Mouse (Mus musculus) limb, embryonic 12.5 days (tissue): Measurements from ENCODE around the gene Chat. TPM values are rescaled to one million over a fixed set of nuclear protein-coding genes. Genes with fewer than 3 reads are reported as not detected.
A peak's percentile ranks its signal among the peaks of the same experiment; 100 is the strongest.

Experiments used
- ATAC-seq: fragments of 200-750 bp; cut with Nextera tagmentation; 2 replicates; pipeline ENCODE4 v1.8.0; 2017; ENCODE audit warnings: low read depth, moderate TSS enrichment; ENCODE audit not compliant: insufficient number of reproducible peaks, insufficient read depth, low FRiP score, low TSS enrichment
- H3K27ac ChIP-seq: fragments of 300-500 bp; sonication (generic); 2 replicates; pipeline ENCODE4 v1.5.1; 2016; ENCODE audit warnings: mild to moderate bottlenecking, moderate library complexity
- H3K27me3 ChIP-seq: fragments of 300-500 bp; sonication (generic); 2 replicates; pipeline ENCODE4 v1.6.1; 2016; ENCODE audit warnings: mild to moderate bottlenecking, moderate library complexity
- H3K36me3 ChIP-seq: fragments of 300-500 bp; sonication (generic); 2 replicates; pipeline ENCODE4 v1.6.1; 2016; ENCODE audit warnings: mild to moderate bottlenecking, moderate library complexity
- H3K4me1 ChIP-seq: fragments of 300-500 bp; sonication (generic); replicated peaks from 2 replicates; pipeline ENCODE4 v1.6.1; 2016
- H3K4me2 ChIP-seq: fragments of 300-500 bp; sonication (generic); 2 replicates; pipeline ENCODE4 v1.6.1; 2016; ENCODE audit warnings: mild to moderate bottlenecking, moderate library complexity
- H3K4me3 ChIP-seq: fragments of 300-500 bp; sonication (generic); replicated peaks from 2 replicates; pipeline ENCODE4 v1.5.1; 2016; ENCODE audit warnings: mild to moderate bottlenecking
- H3K9ac ChIP-seq: fragments of 300-500 bp; sonication (generic); replicated peaks from 2 replicates; pipeline ENCODE4 v1.6.1; 2016; ENCODE audit warnings: mild to moderate bottlenecking, moderate library complexity
- H3K9me3 ChIP-seq: fragments of 300-500 bp; sonication (generic); 2 replicates; pipeline ENCODE4 v1.6.1; 2016; ENCODE audit warnings: mild to moderate bottlenecking, moderate library complexity
- WGBS: fragments of 180-500 bp; shearing (Covaris S2); methylation state at CpG from one replicate; pipeline ENCODE4 v1.1.7; 2016; 5-methylcytosine and 5-hydroxymethylcytosine counted together
- polyA plus RNA-seq: library from polyadenylated mRNA; unstranded; fragments of >200 nt; fragmentation: Nextera tagmentation; extraction: Ambion mirVana; gene quantifications from 2 replicates; pipeline ENCODE4 v1.2.1, GENCODE M21; 2016

Gene Chat
- not detected in 2 replicates for polyA plus RNA-seq

DNA sequence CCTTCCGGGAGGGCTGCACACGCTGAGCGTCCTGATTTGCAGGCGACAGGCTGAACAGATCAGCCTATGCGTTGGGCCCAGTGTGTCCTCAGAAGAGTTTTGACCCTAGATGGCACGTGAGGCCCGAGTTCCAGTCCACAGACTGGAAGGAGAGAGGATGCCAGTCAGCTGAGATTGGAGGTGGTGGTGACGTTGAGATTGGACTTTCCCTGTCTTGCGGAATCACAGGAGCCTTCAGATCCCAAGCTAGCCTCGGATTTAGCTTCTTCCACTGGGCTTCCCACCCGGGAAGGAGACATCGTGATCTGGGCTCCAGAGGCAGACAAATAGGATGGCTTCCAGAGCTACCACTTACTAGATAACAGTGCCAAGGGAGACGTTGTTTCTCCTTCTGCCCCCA, at the start of gene Chat:
Chat (minus strand) TSS at position 101 of the 400 bp plus-strand sequence.
- no peak within 1 kb of the TSS for H3K9ac ChIP-seq

DNA sequence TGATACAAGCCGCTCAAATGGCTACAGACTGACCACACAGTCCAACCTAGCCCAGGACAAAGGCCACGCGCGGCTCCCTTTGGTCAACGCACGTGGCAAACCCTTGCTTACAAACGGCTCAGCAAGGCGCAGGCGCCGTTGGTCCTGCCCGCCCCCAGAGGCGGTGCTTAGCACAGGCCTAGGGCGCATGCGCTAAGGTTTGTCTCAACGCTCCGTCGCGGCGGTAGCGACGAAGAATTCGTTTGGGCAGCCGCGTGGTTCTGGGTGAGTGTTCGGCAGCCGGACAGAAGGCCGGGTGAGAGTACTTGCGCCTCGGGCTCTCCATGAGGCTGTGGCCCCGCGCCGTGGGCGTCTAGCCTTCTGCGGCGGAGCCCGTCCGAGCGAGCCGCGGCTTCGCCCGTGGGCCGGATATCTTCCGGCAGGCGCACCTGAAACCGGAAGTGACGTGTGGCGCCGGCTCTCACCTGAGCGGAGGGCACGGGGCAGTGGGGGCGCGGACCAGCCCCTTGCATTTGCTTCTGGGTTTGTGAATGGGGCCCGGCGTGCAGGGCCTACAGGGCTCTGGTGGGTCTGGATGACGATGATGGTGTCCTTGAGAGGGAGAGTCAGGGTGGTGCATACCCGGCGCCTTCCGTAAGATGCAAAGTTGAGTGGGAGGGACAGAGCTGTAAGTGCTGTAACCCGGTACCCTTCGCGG, 47.7 kb upstream of the Chat start, which contains the start of gene Ercc6:
Ercc6 (plus strand) TSS at position 186 of the 697 bp plus-strand sequence.
- Histone ChIP-seq H3K4me1 (peaks cover 10% of the 10 kb centered on the region), H3K4me2 (peak within 1 kb of the TSS; percentile 72), H3K4me3 (peak within 1 kb of the TSS; percentile 67), H3K9ac (peak within 1 kb of the TSS; percentile 61), H3K36me3 (peaks cover 19% of the 10 kb centered on the region), H3K27ac (peak within 1 kb of the TSS; percentile 76; the same call in 1 of the 2 replicates), H3K9me3 (no peaks in the 10 kb centered on the region), H3K27me3 (no peaks in the 10 kb centered on the region)
- WGBS, result under 1% methylated on average over 62 of the region's 62 CpGs
- peak; percentile 95 for ATAC-seq

More for the DNA sequence above, at the start of gene Chat:
- Histone ChIP-seq H3K4me3 (peak within 1 kb of the TSS; percentile 41), H3K4me2 (peak within 1 kb of the TSS; percentile 68), H3K36me3 (no peaks in the 10 kb centered on the region), H3K27me3 (peaks cover 82% of the 10 kb centered on the region), H3K4me1 (peaks cover 28% of the 10 kb centered on the region), H3K9me3 (no peaks in the 10 kb centered on the region), H3K27ac (no peak within 1 kb of the TSS)
- WGBS, result 16% methylated on average over 13 of the region's 13 CpGs
- ATAC-seq, result no peak

DNA sequence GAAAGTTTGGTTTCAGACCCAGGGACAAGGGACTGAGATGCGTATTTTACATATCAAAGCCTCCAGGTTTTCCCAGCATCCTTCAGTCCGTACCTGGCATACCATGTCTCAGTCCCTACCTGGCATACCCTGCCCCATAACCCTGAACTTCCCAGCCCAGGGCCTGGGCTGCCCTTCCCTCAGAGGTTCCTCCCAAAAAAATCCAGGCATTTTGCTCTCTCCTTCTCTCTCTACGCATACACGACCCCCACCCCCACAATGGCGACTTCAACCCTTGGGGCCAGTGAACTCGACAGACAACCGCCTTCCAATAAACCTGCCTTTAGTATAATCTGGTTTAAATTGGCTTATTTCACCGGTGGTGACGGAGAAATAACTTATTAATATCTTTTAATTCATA, 47.1 kb upstream of the Chat start:
- Histone ChIP-seq H3K27me3 (no peaks in the 10 kb centered on the region), H3K9me3 (no peaks in the 10 kb centered on the region), H3K9ac (peak overlapping the region; percentile 61; the same call in 1 of the 2 replicates), H3K36me3 (peaks cover 15% of the 10 kb centered on the region), H3K4me3 (peak overlapping the region; percentile 67), H3K4me2 (peak overlapping the region; percentile 72), H3K27ac (0 out of 2 replicates have a peak overlapping the region, but pooled peaks have one; percentile 8), H3K4me1 (peaks cover 10% of the 10 kb centered on the region)
- 43% methylated on average over 9 of the region's 9 CpGs for WGBS
- ATAC-seq, result peak; percentile 60; the same call in 1 of the 2 replicates

DNA sequence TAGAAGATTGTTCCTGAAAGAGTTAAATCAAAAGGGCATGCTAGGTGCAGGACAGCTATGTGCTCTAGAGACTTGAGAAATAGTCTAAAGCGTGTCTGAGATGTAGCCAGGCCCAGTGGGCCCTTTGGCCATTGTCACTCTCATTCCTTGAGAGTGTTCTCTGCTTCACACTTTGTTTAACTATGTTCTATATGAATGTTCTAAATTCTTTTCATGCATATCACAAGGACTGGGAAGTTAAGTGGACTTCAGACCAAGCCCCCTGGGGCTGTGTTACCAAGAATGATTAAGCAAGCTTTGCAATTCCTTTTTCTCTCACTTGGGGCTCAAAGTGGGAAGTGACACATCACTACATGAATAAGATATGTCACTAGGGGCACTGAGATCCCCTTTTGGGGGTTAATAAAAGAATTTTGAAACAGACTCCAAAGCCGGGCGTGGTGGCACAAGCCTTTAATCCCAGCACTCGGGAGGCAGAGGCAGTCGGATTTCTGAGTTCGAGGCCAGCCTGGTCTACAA, 43.7 kb upstream of the Chat start:
- peaks cover 6% of the 10 kb centered on the region for H3K4me1 ChIP-seq
- 87% methylated on average over 6 of the region's 6 CpGs for WGBS

DNA sequence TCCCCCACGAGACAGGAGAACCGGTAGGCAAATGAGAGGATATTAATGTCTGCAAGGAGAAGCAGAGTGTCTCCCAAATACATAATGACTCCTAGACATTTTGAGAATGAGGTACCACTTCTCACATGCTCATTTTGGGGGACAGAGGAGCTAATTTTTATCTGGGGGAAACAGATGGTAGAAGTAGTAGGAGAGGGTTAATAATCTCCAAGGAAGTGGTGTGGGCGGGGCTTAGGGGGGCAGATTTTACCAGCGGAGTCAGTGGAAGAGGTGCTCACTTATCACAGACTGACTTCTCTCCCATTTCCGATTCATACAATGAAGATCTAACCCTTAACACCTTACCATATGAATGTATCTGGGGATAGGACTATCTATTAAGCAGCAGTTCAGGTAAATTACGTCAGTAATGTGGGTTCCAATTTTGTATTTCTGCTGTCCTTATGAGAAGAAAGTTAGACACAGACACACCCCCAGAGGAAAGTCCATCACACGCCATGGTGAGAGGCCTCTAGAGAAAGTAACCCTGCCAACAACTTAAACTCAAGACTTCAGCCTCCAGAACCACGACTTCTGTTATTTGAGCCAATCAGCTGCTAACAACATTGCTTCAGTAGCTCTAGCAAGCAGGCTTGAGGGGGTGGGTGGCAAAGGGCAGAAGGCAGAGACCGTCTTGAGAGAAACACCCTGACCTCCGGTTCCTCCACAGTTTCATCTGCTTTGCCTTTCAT, 42.5 kb upstream of the Chat start:
- Histone ChIP-seq H3K4me2 (no peak overlapping the region), H3K4me1 (peaks cover 3% of the 10 kb centered on the region; the same call in 1 of the 2 replicates), H3K36me3 (no peaks in the 10 kb centered on the region), H3K9ac (no peak overlapping the region), H3K4me3 (no peak overlapping the region), H3K27me3 (no peaks in the 10 kb centered on the region), H3K9me3 (no peaks in the 10 kb centered on the region), H3K27ac (no peak overlapping the region)
- ATAC-seq, result no peak
- WGBS, result 68% methylated on average over 10 of the region's 10 CpGs

More for the DNA sequence above, 43.7 kb upstream of the Chat start:
- H3K4me3 ChIP-seq, result no peak overlapping the region
- no peaks in the 10 kb centered on the region for H3K9me3 ChIP-seq
- no peaks in the 10 kb centered on the region for H3K36me3 ChIP-seq
- H3K9ac ChIP-seq, result no peak overlapping the region
- H3K27ac ChIP-seq, result no peak overlapping the region
- no peak overlapping the region for H3K4me2 ChIP-seq
- no peaks in the 10 kb centered on the region for H3K27me3 ChIP-seq
- ATAC-seq, result no peak

DNA sequence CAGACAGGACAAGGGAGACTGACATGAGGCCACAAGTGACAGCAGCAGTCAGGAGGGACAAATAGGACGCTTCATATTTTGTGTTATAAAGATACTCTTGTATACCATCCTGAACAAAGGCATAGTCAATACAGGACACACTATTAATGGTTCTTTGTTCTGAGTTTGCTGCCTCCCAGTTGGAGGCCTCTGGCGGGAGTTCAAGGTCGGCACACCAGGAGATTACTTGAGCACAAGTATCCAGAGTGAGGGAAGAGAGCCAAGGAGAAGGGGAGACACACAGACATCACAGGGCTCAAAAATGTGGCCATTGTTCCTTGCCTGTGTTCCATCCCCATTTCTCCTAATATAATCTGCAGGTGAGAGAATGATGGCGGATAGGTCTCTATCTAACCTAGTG, 41.4 kb upstream of the Chat start:
- Histone ChIP-seq H3K27ac (no peak overlapping the region), H3K9me3 (no peaks in the 10 kb centered on the region), H3K4me1 (peaks cover 4% of the 10 kb centered on the region; the same call in 1 of the 2 replicates), H3K27me3 (no peaks in the 10 kb centered on the region), H3K4me3 (no peak overlapping the region), H3K4me2 (no peak overlapping the region), H3K36me3 (no peaks in the 10 kb centered on the region), H3K9ac (no peak overlapping the region)
- ATAC-seq, result no peak
- WGBS, result 84% methylated on average over 4 of the region's 4 CpGs

DNA sequence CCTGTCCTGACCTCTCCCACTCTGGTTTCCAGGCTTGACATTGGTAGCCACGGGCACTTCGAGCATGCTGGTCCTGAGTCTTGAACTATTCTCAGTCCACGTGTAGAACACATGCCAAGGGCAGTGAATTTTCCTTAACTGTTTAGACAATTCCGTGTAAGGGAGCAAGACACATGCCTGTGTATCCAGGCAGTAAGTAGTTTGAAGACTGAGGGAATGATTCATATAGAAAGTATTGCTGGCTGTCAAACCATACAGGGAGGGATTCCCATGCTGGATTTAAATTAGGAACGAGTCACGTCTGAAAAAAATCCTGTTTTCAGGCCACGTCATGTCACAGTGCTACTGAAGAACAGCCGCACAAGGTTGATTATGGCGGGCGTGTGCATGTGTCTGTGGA, 40.5 kb upstream of the Chat start:
- no peak for ATAC-seq
- peaks cover 4% of the 10 kb centered on the region; the same call in 1 of the 2 replicates for H3K4me1 ChIP-seq
- 87% methylated on average over 10 of the region's 10 CpGs for WGBS

DNA sequence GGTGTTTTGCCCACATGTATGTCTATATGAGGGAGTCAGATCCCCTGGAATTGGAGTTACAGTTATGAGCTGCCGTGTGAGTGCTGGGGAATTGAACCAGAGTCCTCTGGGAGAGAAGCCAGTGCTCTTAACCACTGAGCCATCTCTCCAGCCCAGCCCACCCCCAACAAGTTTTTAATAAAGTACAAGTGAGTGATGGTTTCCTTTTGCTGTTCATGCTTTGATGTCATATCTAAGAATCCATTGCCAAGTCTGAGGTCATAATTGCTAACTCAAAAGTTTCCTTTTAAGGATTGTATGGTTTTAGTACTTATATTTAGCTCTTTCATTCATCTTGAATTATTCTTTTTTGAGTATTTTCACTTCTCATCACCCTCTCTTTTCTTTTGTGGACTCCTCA, 38.1 kb upstream of the Chat start:
- H3K4me3 ChIP-seq, result no peak overlapping the region
- H3K9me3 ChIP-seq, result no peaks in the 10 kb centered on the region
- H3K9ac ChIP-seq, result no peak overlapping the region
- 81% methylated on average over 1 of the region's 1 CpGs for WGBS
- no peak overlapping the region for H3K27ac ChIP-seq
- peaks cover 6% of the 10 kb centered on the region; the same call in 1 of the 2 replicates for H3K27me3 ChIP-seq
- no peaks in the 10 kb centered on the region for H3K36me3 ChIP-seq
- no peak overlapping the region for H3K4me2 ChIP-seq
- no peak for ATAC-seq
- H3K4me1 ChIP-seq, result peaks cover 4% of the 10 kb centered on the region; the same call in 1 of the 2 replicates

More for the DNA sequence above, 40.5 kb upstream of the Chat start:
- H3K27ac ChIP-seq, result no peak overlapping the region
- no peaks in the 10 kb centered on the region for H3K36me3 ChIP-seq
- H3K4me3 ChIP-seq, result no peak overlapping the region
- H3K9me3 ChIP-seq, result no peaks in the 10 kb centered on the region
- no peak overlapping the region for H3K4me2 ChIP-seq
- no peak overlapping the region for H3K9ac ChIP-seq
- H3K27me3 ChIP-seq, result peaks cover under 1% of the 10 kb centered on the region; the same call in 1 of the 2 replicates

DNA sequence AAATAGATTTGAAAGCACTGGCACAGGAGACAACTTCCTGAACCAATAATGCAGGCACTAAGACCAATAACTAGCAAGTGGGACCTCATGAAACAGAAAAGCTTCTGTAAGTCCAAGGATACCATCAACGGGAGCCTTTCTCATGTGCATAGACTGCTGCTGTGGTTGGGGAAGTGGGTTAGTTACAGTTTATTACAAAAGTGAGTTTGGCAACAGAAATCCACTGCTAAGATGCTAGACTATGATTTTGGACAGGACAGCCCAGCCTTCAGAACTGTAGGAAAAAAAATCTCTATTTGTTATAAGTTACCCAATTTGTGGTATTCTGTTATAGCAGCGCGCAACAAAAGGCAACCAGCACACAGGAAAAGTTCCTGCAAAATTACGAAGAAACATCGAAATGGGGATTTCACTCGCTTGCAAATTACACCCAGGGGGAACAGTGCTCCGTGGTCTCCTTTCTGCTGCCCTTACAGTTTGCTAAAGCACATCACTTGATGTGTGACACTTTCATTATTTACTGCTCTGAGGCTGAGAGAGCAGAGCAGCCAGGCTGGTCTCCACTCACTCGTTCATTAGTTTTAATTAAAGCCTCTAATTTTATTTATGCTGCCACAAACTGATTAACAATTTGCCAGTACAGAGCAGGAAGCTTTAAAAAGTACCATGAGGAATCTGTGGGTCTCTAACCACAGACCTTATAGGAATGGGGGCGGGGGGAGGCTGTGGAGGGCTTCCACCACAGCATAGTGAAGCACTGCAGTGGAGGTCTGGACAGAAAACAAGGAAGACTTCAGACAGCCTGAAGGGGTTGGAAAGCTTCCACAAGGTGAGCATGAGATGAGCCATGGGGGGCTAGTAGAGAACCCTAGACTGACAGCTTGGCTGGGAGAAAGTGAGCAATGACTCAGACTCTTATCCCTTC, 37.2 kb upstream of the Chat start:
- Histone ChIP-seq H3K9ac (no peak overlapping the region), H3K27me3 (peaks cover 6% of the 10 kb centered on the region; the same call in 1 of the 2 replicates), H3K9me3 (no peaks in the 10 kb centered on the region), H3K4me1 (peaks cover 4% of the 10 kb centered on the region; the same call in 1 of the 2 replicates), H3K36me3 (no peaks in the 10 kb centered on the region), H3K4me2 (no peak overlapping the region), H3K27ac (no peak overlapping the region), H3K4me3 (no peak overlapping the region)
- no peak for ATAC-seq
- WGBS, result 59% methylated on average over 9 of the region's 9 CpGs

DNA sequence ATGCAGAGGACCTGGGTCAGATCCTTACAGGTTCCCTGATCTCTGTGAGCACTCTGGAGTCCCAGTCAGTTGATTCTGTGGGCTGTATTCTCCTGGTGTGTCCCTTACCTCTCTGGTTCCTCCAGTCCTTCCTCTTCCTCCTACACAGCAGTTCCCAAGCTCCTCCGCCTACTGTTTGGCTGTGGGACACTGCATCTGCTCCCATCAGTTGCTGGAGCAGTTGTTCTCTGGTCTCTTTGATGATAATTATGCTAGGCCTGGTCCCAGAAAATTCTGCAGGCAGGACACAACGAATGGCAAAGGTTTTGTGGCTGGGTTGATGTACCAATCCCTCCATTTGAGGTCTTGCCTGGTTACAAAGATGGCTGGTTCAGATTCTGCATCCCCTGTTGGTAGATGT, 35.5 kb upstream of the Chat start:
- Histone ChIP-seq H3K4me2 (no peak overlapping the region), H3K4me3 (no peak overlapping the region), H3K36me3 (no peaks in the 10 kb centered on the region), H3K9me3 (no peaks in the 10 kb centered on the region), H3K4me1 (peaks cover 4% of the 10 kb centered on the region; the same call in 1 of the 2 replicates), H3K9ac (no peak overlapping the region), H3K27ac (no peak overlapping the region), H3K27me3 (peaks cover 6% of the 10 kb centered on the region; the same call in 1 of the 2 replicates)
- no peak for ATAC-seq
- 68% methylated on average over 2 of the region's 2 CpGs for WGBS
